Mouse (Mus musculus) heart, postnatal 0 days (tissue): Measurements from ENCODE around the gene Cep78.
A peak's percentile ranks its signal among the peaks of the same experiment; 100 is the strongest.

Source experiments
- CTCF ChIP-seq: IDR thresholded peaks from 2 replicates; pipeline ENCODE4 v1.5.1; 2016; ENCODE audit warnings: antibody characterized with exemption, control low read depth, low read depth
- EP300 ChIP-seq: IDR thresholded peaks from 2 replicates; pipeline ENCODE4 v1.6.1; 2016; ENCODE audit warnings: antibody characterized with exemption, low read depth

- TF ChIP-seq CTCF (peak; percentile 86), EP300 (no peak)
These were observed 2.9 kb downstream of the Cep78 start for GRCm38 (mm10) chr19:15981861-15982260.
